Mouse (Mus musculus) midbrain, embryonic 13.5 days (tissue): ENCODE results near the gene Nfkbil1. TPM values are rescaled to one million over a fixed set of nuclear protein-coding genes. Genes with fewer than 3 reads are reported as not detected.
A peak's percentile ranks its signal among the peaks of the same experiment; 100 is the strongest.
"Not testable (repeated sequence)": the region's sequence is repeated elsewhere in the genome, so short reads cannot be mapped to it uniquely, and the experiment has no call there.

Source experiments
- ATAC-seq: fragments of 200-750 bp; cut with Nextera tagmentation; 2 replicates; pipeline ENCODE4 v1.8.0; 2017; ENCODE audit warnings: mild to moderate bottlenecking, moderate TSS enrichment, moderate library complexity
- H3K27ac ChIP-seq: fragments of 300-500 bp; sonication (generic); 2 replicates; pipeline ENCODE4 v1.5.1; 2015; ENCODE audit warnings: inconsistent platforms, mild to moderate bottlenecking, moderate library complexity
- H3K27me3 ChIP-seq: fragments of 300-500 bp; sonication (generic); 2 replicates; pipeline ENCODE4 v1.6.1; 2015; ENCODE audit warnings: mild to moderate bottlenecking, inconsistent platforms
- H3K36me3 ChIP-seq: fragments of 300-500 bp; sonication (generic); 2 replicates; pipeline ENCODE4 v1.6.1; 2015; ENCODE audit warnings: mild to moderate bottlenecking, inconsistent platforms
- H3K4me1 ChIP-seq: fragments of 300-500 bp; sonication (generic); replicated peaks from 2 replicates; pipeline ENCODE4 v1.6.1; 2015; ENCODE audit warnings: inconsistent platforms
- H3K4me2 ChIP-seq: fragments of 300-500 bp; sonication (generic); replicated peaks from 2 replicates; pipeline ENCODE4 v1.6.1; 2015; ENCODE audit warnings: moderate library complexity, mild to moderate bottlenecking, inconsistent platforms
- H3K4me3 ChIP-seq: fragments of 300-500 bp; sonication (generic); replicated peaks from 2 replicates; pipeline ENCODE4 v1.5.1; 2015; ENCODE audit warnings: mild to moderate bottlenecking, inconsistent platforms
- H3K9ac ChIP-seq: fragments of 300-500 bp; sonication (generic); replicated peaks from 2 replicates; pipeline ENCODE4 v1.6.1; 2015; ENCODE audit warnings: mild to moderate bottlenecking, inconsistent platforms
- H3K9me3 ChIP-seq: fragments of 300-500 bp; sonication (generic); 2 replicates; pipeline ENCODE4 v1.6.1; 2016; ENCODE audit warnings: mild to moderate bottlenecking, inconsistent platforms
- WGBS: fragments of 180-500 bp; shearing (Covaris S2); methylation state at CpG from one replicate; pipeline ENCODE4 v1.1.7; 2015; 5-methylcytosine and 5-hydroxymethylcytosine counted together
- polyA plus RNA-seq: library from polyadenylated mRNA; unstranded; fragments of >200 nt; fragmentation: Nextera tagmentation; extraction: Ambion mirVana; gene quantifications from 2 replicates; pipeline ENCODE4 v1.2.1, GENCODE M21; 2015

Nfkbil1 gene
- polyA plus RNA-seq, 1 experiment from 2014 or later: 11.0 TPM

DNA sequence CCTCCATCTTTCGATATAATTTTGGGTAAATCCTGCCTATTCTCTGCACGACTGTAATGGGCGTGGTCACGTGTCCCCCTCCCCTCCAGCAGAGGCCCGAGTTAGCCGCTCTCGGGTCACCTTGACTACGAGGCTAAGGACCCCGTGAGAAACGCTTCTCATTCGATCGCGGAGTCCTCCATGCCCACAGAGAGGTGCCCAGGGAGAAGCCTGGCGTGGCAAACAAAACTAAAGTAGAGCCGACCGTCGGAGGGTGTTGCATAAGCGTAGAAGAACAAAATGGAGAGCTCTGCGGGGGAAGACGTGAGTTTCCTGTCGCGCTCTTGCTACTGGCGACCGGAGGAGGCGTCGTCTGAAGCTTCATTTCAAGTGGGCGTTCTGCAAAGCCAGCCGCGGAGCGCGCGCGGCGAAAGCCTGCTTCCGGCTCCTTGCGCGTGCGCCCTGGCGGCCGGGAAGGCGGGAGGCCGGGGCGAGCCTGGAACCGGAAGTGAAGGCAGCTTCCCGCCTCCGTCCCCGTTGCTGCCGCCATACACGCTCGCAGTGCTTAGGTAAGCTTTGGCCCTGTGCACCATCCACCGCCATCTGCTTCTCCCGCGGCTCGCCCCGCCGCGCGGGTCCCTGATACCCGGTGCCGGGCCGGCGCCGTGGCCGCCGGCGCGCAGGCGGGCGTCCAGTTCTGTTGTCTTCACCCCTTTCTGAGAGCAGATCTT lies 5.9 kb upstream of the Nfkbil1 start, which contains the start of gene Ddx39b:
Ddx39b (plus strand) TSS at position 442 of the 710 bp plus-strand sequence.
- peak within 1 kb of the TSS; percentile 100 for H3K9ac ChIP-seq
- under 1% methylated on average over 69 of the region's 69 CpGs for WGBS
- peaks cover 54% of the 10 kb centered on the region for H3K4me1 ChIP-seq
- H3K4me2 ChIP-seq: peak within 1 kb of the TSS; percentile 87
- no peaks in the 10 kb centered on the region for H3K27me3 ChIP-seq
- H3K4me3 ChIP-seq: peak within 1 kb of the TSS; percentile 96
- peak within 1 kb of the TSS; percentile 99 for H3K27ac ChIP-seq
- ATAC-seq: peak; percentile 91
- H3K9me3 ChIP-seq: no peaks in the 10 kb centered on the region
- H3K36me3 ChIP-seq: peaks cover 31% of the 10 kb centered on the region

- Histone ChIP-seq H3K9ac (peak overlapping the region; percentile 100), H3K27ac (peak overlapping the region; percentile 99), H3K36me3 (peaks cover 23% of the 10 kb centered on the region), H3K27me3 (no peaks in the 10 kb centered on the region), H3K9me3 (no peaks in the 10 kb centered on the region), H3K4me3 (peak overlapping the region; percentile 96), H3K4me2 (peak overlapping the region; percentile 87), H3K4me1 (peaks cover 47% of the 10 kb centered on the region)
- peak; percentile 0; the same call in 1 of the 2 replicates for ATAC-seq
- 31% methylated on average over 12 of the region's 12 CpGs for WGBS
Measured at GRCm38 (mm10) chr17:35240384-35241304, 5.1 kb upstream of the Nfkbil1 start.

- Histone ChIP-seq H3K4me3 (no peak overlapping the region), H3K4me1 (peaks cover 43% of the 10 kb centered on the region), H3K36me3 (peaks cover 13% of the 10 kb centered on the region), H3K27ac (no peak overlapping the region), H3K9me3 (no peaks in the 10 kb centered on the region), H3K27me3 (no peaks in the 10 kb centered on the region), H3K4me2 (no peak overlapping the region), H3K9ac (no peak overlapping the region)
- 87% methylated on average over 5 of the region's 5 CpGs for WGBS
- no peak for ATAC-seq
Measured at GRCm38 (mm10) chr17:35239700-35240099, 4.1 kb upstream of the Nfkbil1 start.

DNA sequence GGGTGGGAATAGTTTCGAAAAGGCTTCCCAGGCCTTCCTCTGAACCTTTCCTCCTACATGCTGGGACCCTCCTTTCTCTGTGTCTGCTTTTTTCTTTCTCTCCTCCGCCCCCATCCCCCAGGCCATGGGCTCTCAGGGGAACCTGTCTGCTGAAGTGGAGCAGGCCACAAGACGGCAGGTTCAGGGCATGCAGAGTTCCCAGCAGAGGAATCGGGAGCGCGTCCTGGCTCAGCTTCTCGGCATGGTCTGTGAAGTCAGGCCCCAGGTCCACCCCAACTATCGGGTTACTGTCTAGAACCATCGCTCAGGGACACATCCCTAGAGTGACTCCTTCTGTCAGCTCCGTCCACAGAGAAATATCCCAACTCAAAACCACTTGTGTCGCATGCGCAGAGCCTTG lies 1.9 kb upstream of the Nfkbil1 start:
- no peaks in the 10 kb centered on the region for H3K9me3 ChIP-seq
- H3K27ac ChIP-seq: no peak overlapping the region
- H3K9ac ChIP-seq: peak overlapping the region; percentile 23; the same call in 1 of the 2 replicates
- WGBS: 92% methylated on average over 12 of the region's 12 CpGs
- H3K36me3 ChIP-seq: peaks cover 5% of the 10 kb centered on the region; the same call in 1 of the 2 replicates
- no peak for ATAC-seq
- H3K27me3 ChIP-seq: no peaks in the 10 kb centered on the region
- H3K4me2 ChIP-seq: peak overlapping the region; percentile 96
- H3K4me1 ChIP-seq: peaks cover 38% of the 10 kb centered on the region
- H3K4me3 ChIP-seq: peak overlapping the region; percentile 62; the same call in 1 of the 2 replicates

GRCm38 (mm10) chr17:35236996-35237395 lies 1.4 kb upstream of the Nfkbil1 start:
- peak overlapping the region; percentile 96 for H3K4me2 ChIP-seq
- no peaks in the 10 kb centered on the region for H3K27me3 ChIP-seq
- H3K9me3 ChIP-seq: no peaks in the 10 kb centered on the region
- no peak for ATAC-seq
- H3K4me1 ChIP-seq: peaks cover 38% of the 10 kb centered on the region
- H3K4me3 ChIP-seq: peak overlapping the region; percentile 62
- H3K9ac ChIP-seq: peak overlapping the region; percentile 86
- 79% methylated on average over 9 of the region's 9 CpGs for WGBS
- H3K36me3 ChIP-seq: peaks cover 5% of the 10 kb centered on the region; the same call in 1 of the 2 replicates
- peak overlapping the region; percentile 95 for H3K27ac ChIP-seq

DNA sequence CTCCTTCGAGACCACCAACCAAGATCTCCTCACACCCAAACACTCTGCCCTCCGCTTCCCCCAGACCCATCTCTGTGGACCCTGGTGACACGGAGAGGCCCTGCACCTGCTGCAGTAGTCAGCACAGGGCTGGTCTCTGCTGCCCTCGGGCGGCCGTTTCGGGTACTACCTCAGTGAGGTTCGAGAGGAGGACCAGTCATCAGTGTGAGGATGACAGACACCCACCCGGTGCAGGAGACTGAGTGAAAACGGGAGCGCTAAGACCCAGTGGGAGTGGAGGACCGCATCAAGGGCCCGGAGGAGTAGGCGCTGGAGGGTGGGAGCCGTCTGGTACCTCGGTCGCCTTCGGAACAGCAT lies 776 bp upstream of the Nfkbil1 start:
- peaks cover 42% of the 10 kb centered on the region for H3K4me1 ChIP-seq
- H3K36me3 ChIP-seq: peaks cover 5% of the 10 kb centered on the region; the same call in 1 of the 2 replicates
- H3K4me2 ChIP-seq: peak overlapping the region; percentile 96
- WGBS: 2% methylated on average over 18 of the region's 18 CpGs
- H3K9ac ChIP-seq: peak overlapping the region; percentile 86
- no peaks in the 10 kb centered on the region for H3K27me3 ChIP-seq
- no peaks in the 10 kb centered on the region for H3K9me3 ChIP-seq
- H3K27ac ChIP-seq: peak overlapping the region; percentile 95
- peak overlapping the region; percentile 62 for H3K4me3 ChIP-seq
- ATAC-seq: peak; percentile 83

DNA sequence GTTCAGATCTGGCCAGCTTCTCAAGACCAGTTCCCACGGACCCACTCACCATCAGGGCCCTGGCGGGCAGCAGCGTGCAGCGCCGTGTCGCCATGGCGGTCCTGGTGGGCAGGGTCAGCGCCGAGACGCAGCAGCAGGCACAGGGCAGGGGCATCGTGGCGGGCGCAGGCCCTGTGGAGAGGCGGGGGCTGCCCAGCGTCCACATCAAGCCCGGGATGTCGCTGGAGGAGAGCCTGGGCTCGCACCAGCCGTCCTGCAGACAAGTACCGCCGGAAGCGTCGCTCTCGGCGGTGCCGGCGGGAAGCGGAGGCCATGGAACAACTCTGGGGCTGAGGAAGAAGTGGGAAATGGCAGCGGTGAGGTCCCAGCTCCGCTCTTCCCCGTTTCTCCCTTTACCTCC lies 689 bp downstream of the Nfkbil1 start:
- Histone ChIP-seq H3K9me3 (no peaks in the 10 kb centered on the region), H3K4me1 (peaks cover 33% of the 10 kb centered on the region), H3K4me2 (peak overlapping the region; percentile 96), H3K9ac (peak overlapping the region; percentile 86), H3K27ac (peak overlapping the region; percentile 95), H3K27me3 (no peaks in the 10 kb centered on the region), H3K4me3 (peak overlapping the region; percentile 62), H3K36me3 (peaks cover 16% of the 10 kb centered on the region)
- no peak for ATAC-seq
- WGBS: 8% methylated on average over 31 of the region's 31 CpGs

- not testable (repeated sequence) for H3K27ac ChIP-seq, H3K9ac ChIP-seq, H3K27me3 ChIP-seq, ATAC-seq, H3K9me3 ChIP-seq
- peaks cover 25% of the 10 kb centered on the region for H3K36me3 ChIP-seq
- peak overlapping the region; percentile 62; the same call in 1 of the 2 replicates for H3K4me3 ChIP-seq
- peaks cover 33% of the 10 kb centered on the region for H3K4me1 ChIP-seq
- WGBS: 88% methylated on average over 7 of the region's 7 CpGs
- peak overlapping the region; percentile 96 for H3K4me2 ChIP-seq
Measured at GRCm38 (mm10) chr17:35234090-35234489, 1.5 kb downstream of the Nfkbil1 start.

DNA sequence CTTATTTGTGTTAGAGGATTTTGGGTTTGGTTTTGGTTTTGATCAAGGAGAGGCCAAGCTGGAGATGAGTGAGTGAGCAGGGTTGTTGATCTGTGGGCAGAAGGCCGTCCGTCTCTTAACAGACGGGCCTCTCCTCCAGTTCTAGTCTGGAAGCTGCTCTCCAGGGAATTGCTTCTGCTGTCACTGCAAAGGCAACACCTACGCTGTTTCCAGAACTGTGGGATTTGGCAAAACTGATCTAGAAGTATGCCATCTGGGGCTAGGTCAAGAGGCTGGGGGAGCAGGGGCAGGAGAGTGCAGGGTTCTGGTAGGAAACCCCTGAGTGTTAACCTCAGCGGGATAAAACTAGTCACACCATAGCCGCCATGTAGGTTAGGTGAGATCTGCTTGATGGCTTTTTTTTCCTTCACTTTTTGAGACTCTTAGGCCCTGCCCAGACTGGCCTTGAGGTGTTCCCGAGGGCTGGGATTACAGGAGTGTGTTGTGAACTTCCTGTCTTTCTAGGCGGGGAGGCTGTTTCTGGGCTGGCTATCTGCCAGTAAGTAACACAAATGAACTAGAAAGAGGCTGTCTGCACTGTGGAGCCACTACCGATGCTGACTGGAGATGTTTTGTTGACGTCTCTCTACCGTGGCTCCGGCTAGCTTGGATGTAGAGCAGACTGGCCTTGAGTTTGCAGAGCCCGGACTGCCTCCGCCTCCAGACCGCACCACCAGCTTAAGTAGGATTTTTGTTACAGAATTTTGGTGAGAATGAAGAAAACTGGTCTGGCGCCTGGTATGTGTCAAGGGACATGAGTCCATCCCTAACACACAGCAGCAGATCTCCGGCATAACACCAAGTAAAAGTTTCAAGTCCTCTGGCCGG lies 2.2 kb downstream of the Nfkbil1 start, which contains the start of gene Atp6v1g2:
Atp6v1g2 (plus strand) TSS at position 547 of the 867 bp plus-strand sequence.
- Histone ChIP-seq H3K27me3 (no peaks in the 10 kb centered on the region), H3K4me1 (peaks cover 33% of the 10 kb centered on the region), H3K4me2 (peak within 1 kb of the TSS; percentile 96), H3K4me3 (peak within 1 kb of the TSS; percentile 62), H3K9ac (peak within 1 kb of the TSS; percentile 86), H3K9me3 (no peaks in the 10 kb centered on the region), H3K36me3 (peaks cover 32% of the 10 kb centered on the region), H3K27ac (peak within 1 kb of the TSS; percentile 95; the same call in 1 of the 2 replicates)
- ATAC-seq: no peak
- 85% methylated on average over 18 of the region's 18 CpGs for WGBS

DNA sequence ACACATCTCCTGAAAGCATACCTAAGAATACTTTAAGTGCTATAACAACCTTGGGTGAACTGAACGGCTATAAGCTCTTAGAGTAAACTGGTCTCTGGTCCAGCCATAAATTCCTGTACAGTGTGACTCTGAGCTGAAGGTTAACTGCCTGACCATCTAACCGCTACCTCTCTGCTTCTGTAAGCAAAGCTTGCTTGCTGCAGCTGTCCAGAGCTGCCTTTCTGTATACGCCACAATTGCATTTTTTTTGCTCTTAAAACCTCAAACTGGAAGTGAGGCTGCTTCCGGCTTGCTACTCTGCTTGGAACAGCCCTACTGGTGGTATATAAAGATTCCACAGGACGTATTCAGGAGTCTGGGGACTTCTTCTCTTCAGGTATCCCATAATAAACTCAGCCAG lies 2.9 kb downstream of the Nfkbil1 start:
- Histone ChIP-seq H3K9ac (no peak overlapping the region), H3K27ac (no peak overlapping the region), H3K9me3 (no peaks in the 10 kb centered on the region), H3K4me2 (no peak overlapping the region), H3K27me3 (no peaks in the 10 kb centered on the region), H3K4me3 (no peak overlapping the region), H3K36me3 (peaks cover 39% of the 10 kb centered on the region), H3K4me1 (peaks cover 33% of the 10 kb centered on the region)
- ATAC-seq: no peak
- 88% methylated on average over 5 of the region's 5 CpGs for WGBS

DNA sequence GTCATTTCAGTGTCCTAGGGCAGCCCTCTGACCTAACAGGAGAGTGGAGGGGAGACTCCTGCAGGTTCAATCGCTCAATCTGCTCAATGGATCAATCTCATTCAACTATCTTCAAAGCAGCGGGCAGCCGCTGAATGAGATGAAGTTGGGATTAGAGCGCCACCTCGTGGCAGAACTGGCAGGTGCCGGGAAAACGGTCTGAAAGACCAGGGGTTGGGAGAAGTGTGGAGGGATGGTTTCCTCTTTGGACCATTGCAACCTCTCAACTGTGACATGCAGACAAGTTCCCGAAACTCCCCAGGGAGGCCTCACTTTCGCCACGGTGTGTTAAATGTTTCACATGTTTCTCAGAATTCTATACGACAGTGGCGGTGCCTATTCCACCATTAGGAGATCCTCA lies 3.5 kb downstream of the Nfkbil1 start:
- Histone ChIP-seq H3K27ac (no peak overlapping the region), H3K4me1 (peaks cover 28% of the 10 kb centered on the region), H3K9ac (peak overlapping the region; percentile 32; the same call in 1 of the 2 replicates), H3K4me3 (no peak overlapping the region; the same call in 1 of the 2 replicates), H3K36me3 (peaks cover 45% of the 10 kb centered on the region), H3K4me2 (peak overlapping the region; percentile 23; the same call in 1 of the 2 replicates), H3K9me3 (no peaks in the 10 kb centered on the region), H3K27me3 (no peaks in the 10 kb centered on the region)
- no peak for ATAC-seq
- 12% methylated on average over 12 of the region's 12 CpGs for WGBS
